Mouse (Mus musculus) heart, postnatal 4 days (tissue): ENCODE results near the gene Mturn. TPM values are rescaled to one million over a fixed set of nuclear protein-coding genes. Genes with fewer than 3 reads are reported as not detected.

Source experiments
- DNase-seq: peaks from one replicate; pipeline ENCODE4 v3.0.0; 2021
- total RNA-seq, 2 experiments: library from RNA; stranded (reverse); gene quantifications; 2 replicates each; pipeline ENCODE4 v1.2.3; 2021

Gene Mturn
- total RNA-seq, 2 experiments from 2014 or later = 6.0 to 9.1 TPM

- no peak for DNase-seq
These were observed 50.3 kb downstream of the Mturn start for GRCm38 (mm10) chr6:54731726-54732125.

- DNase-seq = no peak
These were observed 51.3 kb downstream of the Mturn start for GRCm38 (mm10) chr6:54732721-54733120.

GRCm38 (mm10) chr6:54736126-54736525 lies 54.7 kb downstream of the Mturn start:
- DNase-seq = no peak

GRCm38 (mm10) chr6:54737255-54737654 lies 55.8 kb downstream of the Mturn start:
- no peak for DNase-seq

- DNase-seq = no peak
These were observed 56.3 kb downstream of the Mturn start for GRCm38 (mm10) chr6:54737684-54738083.

GRCm38 (mm10) chr6:54749056-54749455 lies 67.6 kb downstream of the Mturn start:
- no peak for DNase-seq

- DNase-seq = no peak
These were observed 70.2 kb downstream of the Mturn start for GRCm38 (mm10) chr6:54751621-54752020.

- DNase-seq = no peak
These were observed 70.7 kb downstream of the Mturn start for GRCm38 (mm10) chr6:54752076-54752475.

Other genes with a start within 250 kb of the Mturn start
- gene Scrn1, start 115.1 kb upstream of the Mturn start, total RNA-seq = 10 to 100 TPM in 1 of 2 experiments, 1 to 10 TPM in 1; 7.4 to 10.5 TPM
- gene Plekha8, start 86.5 kb upstream of the Mturn start, total RNA-seq = 10 to 100 TPM; 12.5 to 13.4 TPM
- gene Fkbp14, start 84.3 kb upstream of the Mturn start, total RNA-seq = 10 to 100 TPM; 14.4 to 17.0 TPM
- 10 to 100 TPM; 20.1 to 24.3 TPM for gene Znrf2, start 135.3 kb downstream of the Mturn start, total RNA-seq